Comparison of ENCODE assay signal across 7 mouse cellular contexts in the genomic region with DNA sequence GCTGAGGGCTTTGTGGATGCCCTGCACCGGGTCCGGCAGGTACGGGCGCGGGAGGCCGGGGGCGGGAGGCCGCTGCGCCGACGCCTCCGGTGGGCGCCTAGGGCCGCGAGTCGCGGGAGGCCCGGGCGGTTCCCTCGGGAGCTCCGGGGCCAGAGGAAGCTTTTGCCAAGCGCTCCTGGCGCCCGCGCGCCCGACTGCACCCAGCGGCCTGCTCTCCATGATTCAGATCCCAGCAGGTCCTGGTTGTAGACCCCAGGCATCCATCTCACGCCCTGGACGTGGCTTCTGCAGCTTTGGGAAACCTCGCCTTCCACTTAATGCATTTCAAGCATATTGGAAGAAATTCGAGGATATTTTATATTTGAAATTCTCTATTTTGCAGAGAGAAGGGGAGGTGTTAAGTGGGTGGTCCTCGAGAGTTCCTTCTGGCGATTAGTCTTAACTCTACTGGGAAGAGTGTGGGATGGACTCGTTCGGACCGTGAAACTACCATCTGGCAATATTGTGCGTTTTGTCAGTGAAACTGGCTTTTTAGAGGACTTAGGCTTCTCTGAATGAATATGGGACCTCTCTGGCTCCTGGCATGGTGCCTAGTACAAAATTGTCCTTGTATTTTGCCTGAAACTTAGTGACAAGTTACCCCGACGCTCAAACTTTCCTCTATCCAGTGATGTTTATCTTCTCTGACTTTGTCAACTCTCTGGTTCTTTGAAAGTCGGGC. TPM values are rescaled to one million over a fixed set of nuclear protein-coding genes. Genes with fewer than 3 reads are reported as not detected.
DNase-seq lines count a peak whose midpoint lies in the region; ATAC-seq and TF ChIP-seq lines count a peak whose summit lies in the region.

No protein-coding gene starts in this region.

- H3K9ac ChIP-seq in embryonic facial prominence, embryonic 15.5 days: peak overlapping the region; percentile 95
- peak overlapping the region; percentile 87 for H3K9ac ChIP-seq in intestine, postnatal 0 days (ENCODE audit: low read depth, low read length)
- H3K9ac ChIP-seq in midbrain, embryonic 11.5 days (ENCODE audit: low read length): peak overlapping the region; percentile 96

- peak overlapping the region; percentile 87 for H3K27ac ChIP-seq in left cerebral cortex, adult 2 months
- peak overlapping the region; percentile 92 for H3K27ac ChIP-seq in embryonic facial prominence, embryonic 15.5 days (replicated peaks)
- peak overlapping the region; percentile 73 for H3K27ac ChIP-seq in intestine, postnatal 0 days (ENCODE audit: low read depth, low read length)
- H3K27ac ChIP-seq in midbrain, embryonic 11.5 days (ENCODE audit: low read depth, low read length): peak overlapping the region; percentile 65; the same call in 1 of the 2 replicates

- H3K4me1 ChIP-seq in embryonic facial prominence, embryonic 15.5 days: peaks cover 19% of the 10 kb centered on the region
- peaks cover 8% of the 10 kb centered on the region for H3K4me1 ChIP-seq in intestine, postnatal 0 days (replicated peaks; ENCODE audit: control insufficient read depth, insufficient read depth, low read length)
- peaks cover 15% of the 10 kb centered on the region for H3K4me1 ChIP-seq in midbrain, embryonic 11.5 days (ENCODE audit: control insufficient read depth, insufficient read depth, low read length)

- H3K36me3 ChIP-seq in embryonic facial prominence, embryonic 15.5 days: 0 out of 2 replicates have a peak, but pooled peaks cover 5% of the 10 kb centered on the region
- H3K36me3 ChIP-seq in intestine, postnatal 0 days (ENCODE audit: control insufficient read depth, insufficient read depth): no peaks in the 10 kb centered on the region; the same call in 1 of the 2 replicates
- H3K36me3 ChIP-seq in midbrain, embryonic 11.5 days (ENCODE audit: control insufficient read depth, insufficient read depth, low read length): no peaks in the 10 kb centered on the region; the same call in 1 of the 2 replicates

- WGBS in embryonic facial prominence, embryonic 15.5 days: 2% methylated on average over 40 of the region's 41 CpGs
- WGBS in intestine, postnatal 0 days: 2% methylated on average over 39 of the region's 41 CpGs
- WGBS in midbrain, embryonic 11.5 days: 3% methylated on average over 41 of the region's 41 CpGs

- intact Hi-C loops in left cerebral cortex, adult 2 months (cut with DNase I): loop anchor here (1.0 to 5.0 kb wide), 2 partner anchors 76 to 81 kb away; no protein-coding TSS in a partner anchor
- intact Hi-C loops in left cerebral cortex, postnatal 36 days (cut with DNase I): loop anchor here (2.0 to 5.0 kb wide), 2 partner anchors 76 to 79 kb away; no protein-coding TSS in a partner anchor

- H3K9me3 ChIP-seq in embryonic facial prominence, embryonic 15.5 days (replicated peaks): no peaks in the 10 kb centered on the region
- H3K9me3 ChIP-seq in intestine, postnatal 0 days (ENCODE audit: control insufficient read depth): no peaks in the 10 kb centered on the region
- H3K9me3 ChIP-seq in midbrain, embryonic 11.5 days (ENCODE audit: control insufficient read depth, low read length): no peaks in the 10 kb centered on the region

- H3K27me3 ChIP-seq in embryonic facial prominence, embryonic 15.5 days: no peaks in the 10 kb centered on the region
- H3K27me3 ChIP-seq in intestine, postnatal 0 days (replicated peaks; ENCODE audit: control insufficient read depth, insufficient read depth, low read length): no peaks in the 10 kb centered on the region
- no peaks in the 10 kb centered on the region for H3K27me3 ChIP-seq in midbrain, embryonic 11.5 days (ENCODE audit: control insufficient read depth, insufficient read depth, low read length)

- no peak for TF ChIP-seq CTCF in left cerebral cortex, adult 2 months (IDR thresholded peaks at IDR 0.05)
- TF ChIP-seq CTCF in intestine, postnatal 0 days (IDR thresholded peaks at IDR 0.05; ENCODE audit: low read depth): no peak

- H3K4me2 ChIP-seq in embryonic facial prominence, embryonic 15.5 days (replicated peaks): peak overlapping the region; percentile 91
- peak overlapping the region; percentile 96 for H3K4me2 ChIP-seq in intestine, postnatal 0 days (replicated peaks; ENCODE audit: low read depth)
- H3K4me2 ChIP-seq in midbrain, embryonic 11.5 days: peak overlapping the region; percentile 93

- H3K4me3 ChIP-seq in left cerebral cortex, adult 2 months: peak overlapping the region; percentile 82
- H3K4me3 ChIP-seq in embryonic facial prominence, embryonic 15.5 days (replicated peaks): peak overlapping the region; percentile 97
- peak overlapping the region; percentile 91 for H3K4me3 ChIP-seq in intestine, postnatal 0 days (ENCODE audit: low read depth, low read length)
- H3K4me3 ChIP-seq in midbrain, embryonic 11.5 days (ENCODE audit: low read depth, low read length): peak overlapping the region; percentile 99

- ATAC-seq in embryonic facial prominence, embryonic 15.5 days (ENCODE audit: insufficient number of reproducible peaks, low FRiP score, low TSS enrichment, low read depth): peak; percentile 55
- ATAC-seq in intestine, postnatal 0 days: peak; percentile 61
- no peak; the same call in 1 of the 2 replicates for ATAC-seq in midbrain, embryonic 11.5 days (ENCODE audit: low FRiP score)
- no peak for ATAC-seq in monocyte, adult 5-6 weeks (replicated peaks; ENCODE audit: insufficient number of reproducible peaks, low FRiP score, low TSS enrichment, poor library complexity, severe bottlenecking)

- DNase-seq in left cerebral cortex, adult 2 months (ENCODE audit: extremely low spot score in 1 of 2, low spot score in 2 of 2): peak; percentile 10 to 18
- DNase-seq in left cerebral cortex, postnatal 36 days (ENCODE audit: low spot score in 2 of 2): no peak
- DNase-seq in adipocyte (ENCODE audit: low spot score): peak; percentile 32
- DNase-seq in midbrain, embryonic 11.5 days (ENCODE audit: low spot score, missing footprints): peak; percentile 86

RNA-seq across cellular contexts. Expression of gene Fubp3, which starts 0.6 kb away (rescaled TPM):
- total RNA-seq in left cerebral cortex, adult 2 months (2021): 10 to 100 TPM; 39.2 to 42.2 TPM
- 10 to 100 TPM; 38.1 to 51.7 TPM for total RNA-seq in left cerebral cortex, postnatal 36 days (2021)
- polyA plus RNA-seq in embryonic facial prominence, embryonic 15.5 days (2015; fragmentation: Nextera tagmentation; extraction: Ambion mirVana): 74.1 and 83.0 TPM in 2 replicates
- 40.8 and 46.7 TPM in 2 replicates for polyA plus RNA-seq in intestine, postnatal 0 days (2015; fragmentation: Nextera tagmentation; extraction: Ambion mirVana)
- 92.6 and 97.5 TPM in 2 replicates for polyA plus RNA-seq in midbrain, embryonic 11.5 days (2014; fragmentation: Nextera tagmentation; extraction: Ambion mirVana)
- 14.6 to 21.9 TPM (median 19.6 TPM) in 3 replicates for total RNA-seq in monocyte, adult 5-6 weeks (2017)

Comparison
In these comparisons a context has a peak if more than half of its experiments do, and no peak if none do; other contexts are left out.
1. DNase-seq: peak in left cerebral cortex, adult 2 months (2 of 2), adipocyte (single experiment) and midbrain, embryonic 11.5 days (single experiment); none in left cerebral cortex, postnatal 36 days (0 of 2).
2. ATAC-seq: peak in embryonic facial prominence, embryonic 15.5 days (single experiment) and intestine, postnatal 0 days (single experiment); none in midbrain, embryonic 11.5 days (single experiment) and monocyte, adult 5-6 weeks (single experiment).
3. Peak in every context shown above with its lines, with median percentiles within 50 percentile points of each other: H3K27ac ChIP-seq, H3K4me3 ChIP-seq, H3K4me2 ChIP-seq and H3K9ac ChIP-seq.